Mouse (Mus musculus) spleen, adult 2 months (tissue): ENCODE results near the gene Ctf2. TPM values are rescaled to one million over a fixed set of nuclear protein-coding genes. Genes with fewer than 3 reads are reported as not detected.

Experiments
- DNase-seq, 2 experiments: peaks; one replicate each; pipeline versions ENCODE4 v3.0.0 to v3.0.0-alpha.2; 2012 to 2021; ENCODE audit warnings: low spot score in 2 of 2, low read depth in 1 of 2
- H3K27ac ChIP-seq: fragments of 200-500 bp; 2 replicates; pipeline ENCODE4 v1.5.1; 2012; ENCODE audit warnings: low read length, inconsistent platforms; ENCODE audit not compliant: insufficient read depth
- H3K27me3 ChIP-seq: fragments of 200-500 bp; 2 replicates; pipeline ENCODE4 v1.6.1; 2012; ENCODE audit warnings: mild to moderate bottlenecking, moderate library complexity, low read length, inconsistent platforms; ENCODE audit not compliant: control insufficient read depth, insufficient read depth
- H3K36me3 ChIP-seq: fragments of 200-500 bp; 2 replicates; pipeline ENCODE4 v1.6.1; 2012; ENCODE audit warnings: mild to moderate bottlenecking, low read length, inconsistent platforms; ENCODE audit not compliant: control insufficient read depth, insufficient read depth
- H3K4me1 ChIP-seq: fragments of 200-500 bp; 2 replicates; pipeline ENCODE4 v1.6.1; 2011; ENCODE audit warnings: inconsistent platforms; ENCODE audit not compliant: control insufficient read depth, insufficient read depth, insufficient read length
- H3K4me3 ChIP-seq: fragments of 200-500 bp; 2 replicates; pipeline ENCODE4 v1.5.1; 2011; ENCODE audit warnings: mild to moderate bottlenecking, inconsistent platforms; ENCODE audit not compliant: insufficient read depth, insufficient read length; ENCODE audit errors: extremely low read depth
- CTCF ChIP-seq: fragments of 200-500 bp; IDR thresholded peaks from 2 replicates; pipeline ENCODE4 v1.5.1; 2011; ENCODE audit warnings: mild to moderate bottlenecking, inconsistent platforms; ENCODE audit not compliant: insufficient read depth, insufficient read length, insufficient replicate concordance; ENCODE audit errors: extremely low read depth
- POLR2A ChIP-seq: fragments of 200-500 bp; IDR thresholded peaks from 2 replicates; pipeline ENCODE4 v1.6.1; 2011; ENCODE audit warnings: low read depth, low read length, inconsistent platforms
- WGBS: fragments of 180-500 bp; shearing (Covaris S2); methylation state at CpG from one replicate; pipeline ENCODE4 v1.1.7; 2018; 5-methylcytosine and 5-hydroxymethylcytosine counted together
- polyA plus RNA-seq: library from polyadenylated mRNA; depleted of rRNA; stranded (reverse); fragments of >200 nt; gene quantifications from 2 replicates; pipeline ENCODE4 v1.2.3, GENCODE M21; 2012; rRNA removed

Ctf2 gene
- polyA plus RNA-seq, 1 experiment, result not detected

DNA sequence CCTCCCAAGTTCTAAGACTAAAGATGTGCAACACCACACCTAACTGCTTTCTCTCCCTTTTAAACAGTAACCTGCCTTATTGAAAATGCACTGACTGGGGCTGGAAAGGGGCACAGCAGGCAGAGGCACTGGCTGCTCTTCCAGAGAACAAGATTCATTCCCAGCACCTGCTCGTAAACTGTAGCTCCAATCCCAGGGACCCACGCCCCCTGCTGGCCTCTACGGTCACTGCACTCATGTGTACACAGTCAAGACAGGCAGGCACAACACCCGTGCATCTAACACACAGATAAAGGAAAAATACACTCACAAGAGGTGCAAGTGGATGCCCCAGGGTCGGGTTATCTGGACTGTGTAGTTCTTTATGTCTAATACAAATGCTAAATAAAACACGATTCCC is 54.9 kb downstream of the Ctf2 start:
- Histone ChIP-seq H3K36me3 (no peaks in the 10 kb centered on the region), H3K4me3 (no peak overlapping the region), H3K4me1 (no peaks in the 10 kb centered on the region), H3K27me3 (no peaks in the 10 kb centered on the region), H3K27ac (no peak overlapping the region)
- TF ChIP-seq POLR2A (no peak), CTCF (peak; percentile 55; the same call in 1 of the 2 replicates)
- 69% methylated on average over 6 of the region's 6 CpGs for WGBS
- DNase-seq, result peak in 1 of 2 experiments; percentile 28

- H3K27me3 ChIP-seq, result no peaks in the 10 kb centered on the region
- TF ChIP-seq POLR2A (no peak), CTCF (no peak)
- DNase-seq, result no peak
- no peaks in the 10 kb centered on the region for H3K4me1 ChIP-seq
- 92% methylated on average over 9 of the region's 9 CpGs for WGBS
- no peak overlapping the region for H3K4me3 ChIP-seq
- no peaks in the 10 kb centered on the region for H3K36me3 ChIP-seq
- no peak overlapping the region for H3K27ac ChIP-seq
Observed at GRCm38 (mm10) chr7:127675391-127675811, 56.6 kb downstream of the Ctf2 start.

DNA sequence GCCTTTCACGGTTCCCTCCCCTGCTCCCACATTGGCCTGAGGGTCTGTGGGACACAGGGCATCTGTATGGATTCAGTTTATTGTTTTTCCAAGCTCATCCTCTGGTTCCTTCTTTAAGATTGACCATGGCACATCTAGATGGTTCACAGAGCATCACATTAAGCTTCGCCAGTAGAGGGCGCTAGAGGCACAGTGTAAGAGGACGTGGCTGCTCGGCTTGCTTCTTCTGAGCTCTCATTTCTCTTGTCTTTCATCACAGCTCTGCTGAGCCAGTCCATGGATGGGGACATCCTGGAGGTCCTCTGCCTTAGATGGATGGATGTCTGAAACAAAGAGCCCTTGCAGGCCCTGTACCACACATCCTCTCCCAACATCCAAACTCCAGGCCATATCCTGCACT is 57.0 kb downstream of the Ctf2 start:
- peak; percentile 60 to 77 for DNase-seq
- H3K27ac ChIP-seq, result no peak overlapping the region
- H3K4me1 ChIP-seq, result no peaks in the 10 kb centered on the region
- TF ChIP-seq CTCF (peak; percentile 89; the same call in 1 of the 2 replicates), POLR2A (no peak)
- H3K36me3 ChIP-seq, result no peaks in the 10 kb centered on the region
- no peak overlapping the region for H3K4me3 ChIP-seq
- 8% methylated on average over 5 of the region's 5 CpGs for WGBS
- H3K27me3 ChIP-seq, result no peaks in the 10 kb centered on the region

GRCm38 (mm10) chr7:127672776-127673175 is 59.2 kb downstream of the Ctf2 start:
- no peak for DNase-seq
- Histone ChIP-seq H3K27ac (no peak overlapping the region), H3K27me3 (no peaks in the 10 kb centered on the region), H3K4me1 (no peaks in the 10 kb centered on the region), H3K36me3 (no peaks in the 10 kb centered on the region), H3K4me3 (no peak overlapping the region)
- WGBS, result 84% methylated on average over 4 of the region's 4 CpGs
- TF ChIP-seq POLR2A, result no peak
- no peak for TF ChIP-seq CTCF

DNA sequence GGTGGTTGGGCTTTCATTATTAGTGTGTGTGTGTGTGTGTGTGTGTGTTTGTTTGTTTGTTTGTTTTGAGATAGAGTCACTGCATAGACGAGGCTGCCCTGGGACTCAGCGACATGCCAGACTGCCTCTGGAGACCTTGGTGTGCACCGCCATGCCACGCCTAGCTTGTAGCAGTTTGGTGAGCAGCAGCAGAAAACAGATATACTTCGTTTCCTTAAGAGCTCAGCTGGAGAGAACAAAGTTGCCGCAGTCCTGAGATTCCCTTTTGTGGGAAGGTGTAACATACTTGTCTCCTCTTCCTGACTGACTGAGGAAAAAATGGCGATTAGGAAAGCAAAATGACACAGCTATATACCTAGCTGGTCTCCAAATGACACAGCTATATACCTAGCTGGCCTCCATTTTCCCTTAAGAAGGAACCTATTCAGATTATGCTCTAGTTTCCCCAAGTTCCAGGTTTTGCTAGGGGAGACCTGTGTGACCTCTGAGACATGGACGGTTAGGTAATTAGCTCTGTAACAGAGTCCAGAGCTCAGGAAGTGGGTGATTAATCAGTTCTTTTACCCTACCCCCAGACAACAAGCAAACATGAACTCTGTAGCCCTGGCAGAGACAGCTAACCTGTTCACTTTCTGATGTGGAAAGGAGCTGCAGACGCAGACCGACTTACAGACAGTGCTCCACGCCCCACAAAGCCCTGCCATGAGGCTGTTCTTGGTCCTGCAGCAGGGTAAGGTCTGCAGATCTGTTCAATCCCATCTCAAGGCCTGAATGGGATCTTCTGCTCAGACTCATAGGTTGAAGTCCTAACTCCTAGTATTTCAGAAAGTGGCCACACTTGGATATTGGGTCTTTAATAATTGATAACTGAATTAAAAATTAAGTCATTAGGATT is 59.8 kb downstream of the Ctf2 start:
- Histone ChIP-seq H3K27me3 (no peaks in the 10 kb centered on the region), H3K27ac (no peak overlapping the region), H3K36me3 (no peaks in the 10 kb centered on the region), H3K4me1 (no peaks in the 10 kb centered on the region), H3K4me3 (no peak overlapping the region)
- DNase-seq, result no peak
- WGBS, result 85% methylated on average over 11 of the region's 11 CpGs
- TF ChIP-seq CTCF (no peak), POLR2A (no peak)

Other genes with a start within 250 kb of the Ctf2 start
- gene Srcap, start 220.2 kb downstream of the Ctf2 start, polyA plus RNA-seq, result 37.7 and 38.5 TPM in 2 replicates
- gene Gm42715, start 212.6 kb downstream of the Ctf2 start, polyA plus RNA-seq, result 12.0 and 14.6 TPM in 2 replicates
- gene Tmem265, start 170.8 kb downstream of the Ctf2 start, polyA plus RNA-seq, result 4.8 TPM in 2 replicates
- 79.5 and 91.4 TPM in 2 replicates for gene Phkg2, start 158.8 kb downstream of the Ctf2 start, polyA plus RNA-seq
- gene Ccdc189, start 143.6 kb downstream of the Ctf2 start, polyA plus RNA-seq, result 1.6 and 2.2 TPM in 2 replicates
- 25.8 and 29.3 TPM in 2 replicates for gene Rnf40, start 143.4 kb downstream of the Ctf2 start, polyA plus RNA-seq
- gene Zfp629, start 116.4 kb downstream of the Ctf2 start, polyA plus RNA-seq, result 4.9 and 5.4 TPM in 2 replicates
- 17.7 and 26.1 TPM in 2 replicates for gene Bcl7c, start 23.2 kb downstream of the Ctf2 start, polyA plus RNA-seq
- gene Ctf1, start 19.4 kb downstream of the Ctf2 start, polyA plus RNA-seq, result 0.91 and 1.4 TPM in 2 replicates
- 17.4 and 23.6 TPM in 2 replicates for gene Fbxl19, start 12.4 kb upstream of the Ctf2 start, polyA plus RNA-seq
- 50.3 and 62.9 TPM in 2 replicates for gene Orai3, start 37.6 kb upstream of the Ctf2 start, polyA plus RNA-seq
- 13.9 and 14.9 TPM in 2 replicates for gene Setd1a, start 44.5 kb upstream of the Ctf2 start, polyA plus RNA-seq
- gene Gm49388, start 53.4 kb upstream of the Ctf2 start, polyA plus RNA-seq, result not detected in 2 replicates
- gene Hsd3b7, start 68.4 kb upstream of the Ctf2 start, polyA plus RNA-seq, result 22.7 and 23.6 TPM in 2 replicates
- gene Stx4a, start 92.1 kb upstream of the Ctf2 start, polyA plus RNA-seq, result 54.7 and 66.5 TPM in 2 replicates
- gene Stx1b, start 92.4 kb upstream of the Ctf2 start, polyA plus RNA-seq, result 1.2 and 1.4 TPM in 2 replicates
- gene Zfp646, start 144.1 kb upstream of the Ctf2 start, polyA plus RNA-seq, result 27.2 and 30.7 TPM in 2 replicates
- 8.6 and 10.4 TPM in 2 replicates for gene Zfp668, start 144.7 kb upstream of the Ctf2 start, polyA plus RNA-seq
- 1.4 and 1.7 TPM in 2 replicates for gene Prss53, start 158.8 kb upstream of the Ctf2 start, polyA plus RNA-seq
- not detected in 2 replicates for gene Gm21974, start 163.3 kb upstream of the Ctf2 start, polyA plus RNA-seq
- 46.1 and 61.2 TPM in 2 replicates for gene Vkorc1, start 163.5 kb upstream of the Ctf2 start, polyA plus RNA-seq
- gene Bckdk, start 171.9 kb upstream of the Ctf2 start, polyA plus RNA-seq, result 59.9 and 70.8 TPM in 2 replicates
- gene Kat8, start 180.3 kb upstream of the Ctf2 start, polyA plus RNA-seq, result 11.3 and 12.2 TPM in 2 replicates
- gene Prss8, start 197.9 kb upstream of the Ctf2 start, polyA plus RNA-seq, result 3.7 and 4.2 TPM in 2 replicates
- 4.4 and 6.0 TPM in 2 replicates for gene Prss36, start 214.6 kb upstream of the Ctf2 start, polyA plus RNA-seq
- gene Fus, start 235.3 kb upstream of the Ctf2 start, polyA plus RNA-seq, result 239 and 285 TPM in 2 replicates